Mouse (Mus musculus): ENCODE data around the gene Snph. TPM values are rescaled to one million over a fixed set of nuclear protein-coding genes. Genes with fewer than 3 reads are reported as not detected.

Gene Snph
- polyA plus RNA-seq, 1 experiment = 0.88 TPM

DNA sequence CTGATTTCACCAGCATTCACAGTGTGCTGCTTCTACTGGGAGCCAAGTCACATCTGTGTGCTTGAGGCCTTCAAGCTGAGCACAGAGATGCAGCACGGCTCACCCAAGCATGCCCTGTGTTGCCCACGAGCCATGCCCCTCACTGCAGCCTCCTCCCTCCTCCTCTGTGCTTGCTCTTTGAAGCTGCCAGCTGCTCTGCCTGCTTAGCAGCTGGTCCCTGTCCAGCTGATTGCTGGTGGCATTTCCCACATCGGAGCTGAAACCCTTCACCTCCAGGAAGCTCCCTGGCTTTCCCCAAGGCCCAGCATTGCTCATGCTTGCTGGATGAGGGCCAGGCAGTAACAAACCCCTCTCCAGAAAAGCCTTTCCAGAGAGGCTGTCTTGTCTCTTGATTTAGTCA is 22.4 kb downstream of the Snph start:
- Histone ChIP-seq H3K36me3 (ENCODE audit: control insufficient read depth, insufficient read depth, low read length, poor library complexity, severe bottlenecking) (no peaks in the 10 kb centered on the region), H3K27ac (ENCODE audit: insufficient read depth, low read length) (no peak overlapping the region), H3K27me3 (ENCODE audit: control insufficient read depth, insufficient read depth, low read length, poor library complexity, severe bottlenecking) (no peaks in the 10 kb centered on the region), H3K4me3 (ENCODE audit: low read depth, low read length) (no peak overlapping the region), H3K4me1 (ENCODE audit: control insufficient read depth, insufficient read depth, low read length) (no peaks in the 10 kb centered on the region), H3K9ac (ENCODE audit: low read depth, poor library complexity, severe bottlenecking) (no peak overlapping the region), H3K9me3 (replicated peaks; ENCODE audit: control insufficient read depth, insufficient read depth, low read length, poor library complexity, severe bottlenecking) (no peaks in the 10 kb centered on the region)
- TF ChIP-seq EP300 (IDR thresholded peaks at IDR 0.05; ENCODE audit: insufficient read depth, low read depth, low read length) (no peak), CTCF (IDR thresholded peaks at IDR 0.05; ENCODE audit: low read depth, low read length) (no peak), POLR2A (IDR thresholded peaks at IDR 0.05; ENCODE audit: insufficient read depth, low read length) (no peak)

DNA sequence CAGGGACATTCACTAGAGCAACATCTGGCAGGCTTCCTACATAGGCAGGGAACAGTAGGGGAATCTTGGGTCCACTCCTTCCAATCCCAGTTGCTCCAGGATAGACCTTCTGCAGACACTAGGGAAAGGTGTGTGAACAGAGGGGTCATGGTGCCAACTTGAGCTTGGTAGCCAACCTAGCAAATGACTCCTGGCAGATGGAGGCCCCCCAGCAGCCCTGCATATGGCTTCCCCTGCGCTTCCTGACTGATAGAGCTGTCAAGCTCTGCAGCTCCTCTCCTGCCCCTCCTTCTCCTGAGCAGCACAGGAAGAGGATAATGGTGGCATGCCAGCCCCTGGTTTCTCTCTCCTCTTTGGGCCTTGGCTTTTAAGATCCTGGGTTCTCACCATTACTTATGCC is 24.0 kb downstream of the Snph start:
- H3K36me3 ChIP-seq (ENCODE audit: control insufficient read depth, insufficient read depth, low read length, poor library complexity, severe bottlenecking) = no peaks in the 10 kb centered on the region
- no peaks in the 10 kb centered on the region for H3K9me3 ChIP-seq (replicated peaks; ENCODE audit: control insufficient read depth, insufficient read depth, low read length, poor library complexity, severe bottlenecking)
- no peaks in the 10 kb centered on the region for H3K27me3 ChIP-seq (ENCODE audit: control insufficient read depth, insufficient read depth, low read length, poor library complexity, severe bottlenecking)
- H3K9ac ChIP-seq (ENCODE audit: low read depth, poor library complexity, severe bottlenecking) = no peak overlapping the region
- no peaks in the 10 kb centered on the region for H3K4me1 ChIP-seq (ENCODE audit: control insufficient read depth, insufficient read depth, low read length)
- no peak overlapping the region for H3K4me3 ChIP-seq (ENCODE audit: low read depth, low read length)
- TF ChIP-seq EP300 (IDR thresholded peaks at IDR 0.05; ENCODE audit: insufficient read depth, low read depth, low read length) (no peak), POLR2A (IDR thresholded peaks at IDR 0.05; ENCODE audit: insufficient read depth, low read length) (no peak), CTCF (IDR thresholded peaks at IDR 0.05; ENCODE audit: low read depth, low read length) (no peak)
- no peak overlapping the region for H3K27ac ChIP-seq (ENCODE audit: insufficient read depth, low read length)

DNA sequence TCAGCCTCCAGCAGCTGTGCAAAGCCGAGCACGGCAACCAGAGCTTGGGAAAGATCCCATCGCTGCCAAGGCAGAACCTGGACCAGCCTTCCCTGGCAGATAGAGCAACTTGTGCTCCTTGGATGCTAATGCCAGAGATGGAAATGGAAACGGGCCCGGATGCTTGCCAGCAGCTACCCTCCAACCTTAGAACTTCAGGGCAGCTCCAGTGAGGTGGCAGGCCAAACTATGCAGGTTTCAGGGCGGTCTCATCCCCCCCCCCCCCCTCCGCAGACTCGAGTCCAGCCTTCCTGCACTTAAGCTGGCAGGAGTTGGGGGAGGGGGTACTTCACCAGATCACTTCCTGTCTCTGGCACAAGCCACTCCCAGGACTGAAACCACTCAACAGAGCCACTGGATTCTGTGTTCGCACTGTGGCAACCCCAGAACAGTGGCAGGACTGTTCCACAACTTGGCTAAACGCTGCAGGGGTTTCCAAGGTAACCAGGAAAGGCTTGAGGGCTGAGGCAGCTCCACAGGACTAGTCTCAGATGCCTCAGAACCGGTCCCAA is 26.9 kb downstream of the Snph start:
- H3K4me1 ChIP-seq (ENCODE audit: control insufficient read depth, insufficient read depth, low read length) = no peaks in the 10 kb centered on the region
- no peaks in the 10 kb centered on the region for H3K27me3 ChIP-seq (ENCODE audit: control insufficient read depth, insufficient read depth, low read length, poor library complexity, severe bottlenecking)
- no peak overlapping the region for H3K4me3 ChIP-seq (ENCODE audit: low read depth, low read length)
- no peaks in the 10 kb centered on the region for H3K36me3 ChIP-seq (ENCODE audit: control insufficient read depth, insufficient read depth, low read length, poor library complexity, severe bottlenecking)
- TF ChIP-seq EP300 (IDR thresholded peaks at IDR 0.05; ENCODE audit: insufficient read depth, low read depth, low read length) (no peak), CTCF (IDR thresholded peaks at IDR 0.05; ENCODE audit: low read depth, low read length) (no peak), POLR2A (IDR thresholded peaks at IDR 0.05; ENCODE audit: insufficient read depth, low read length) (no peak)
- H3K9me3 ChIP-seq (replicated peaks; ENCODE audit: control insufficient read depth, insufficient read depth, low read length, poor library complexity, severe bottlenecking) = no peaks in the 10 kb centered on the region
- H3K27ac ChIP-seq (ENCODE audit: insufficient read depth, low read length) = no peak overlapping the region
- no peak overlapping the region for H3K9ac ChIP-seq (ENCODE audit: low read depth, poor library complexity, severe bottlenecking)

DNA sequence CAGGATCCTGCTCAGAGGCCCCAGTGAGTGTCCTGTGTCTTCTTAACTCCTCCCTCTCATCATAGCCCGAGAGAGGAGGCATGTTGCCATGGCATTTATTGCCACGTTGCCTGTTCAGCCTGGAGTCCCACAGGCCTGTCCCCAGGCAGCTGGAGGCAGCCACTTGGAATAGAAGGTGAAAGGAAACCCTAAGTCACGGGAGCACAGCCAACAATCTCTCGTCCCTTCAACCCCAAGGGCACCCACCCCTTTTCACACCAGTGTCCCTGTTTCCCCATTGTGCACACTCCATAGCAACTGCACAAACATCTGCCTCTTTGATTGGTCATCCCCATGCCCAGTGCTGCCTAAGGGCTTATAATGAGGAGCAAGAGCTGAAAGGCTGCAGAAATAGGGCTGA is 28.8 kb downstream of the Snph start:
- Histone ChIP-seq H3K9me3 (replicated peaks; ENCODE audit: control insufficient read depth, insufficient read depth, low read length, poor library complexity, severe bottlenecking) (no peaks in the 10 kb centered on the region), H3K36me3 (ENCODE audit: control insufficient read depth, insufficient read depth, low read length, poor library complexity, severe bottlenecking) (no peaks in the 10 kb centered on the region), H3K4me3 (ENCODE audit: low read depth, low read length) (no peak overlapping the region), H3K9ac (ENCODE audit: low read depth, poor library complexity, severe bottlenecking) (no peak overlapping the region), H3K27ac (ENCODE audit: insufficient read depth, low read length) (no peak overlapping the region), H3K27me3 (ENCODE audit: control insufficient read depth, insufficient read depth, low read length, poor library complexity, severe bottlenecking) (no peaks in the 10 kb centered on the region), H3K4me1 (ENCODE audit: control insufficient read depth, insufficient read depth, low read length) (no peaks in the 10 kb centered on the region)
- no peak for TF ChIP-seq CTCF (IDR thresholded peaks at IDR 0.05; ENCODE audit: low read depth, low read length)

DNA sequence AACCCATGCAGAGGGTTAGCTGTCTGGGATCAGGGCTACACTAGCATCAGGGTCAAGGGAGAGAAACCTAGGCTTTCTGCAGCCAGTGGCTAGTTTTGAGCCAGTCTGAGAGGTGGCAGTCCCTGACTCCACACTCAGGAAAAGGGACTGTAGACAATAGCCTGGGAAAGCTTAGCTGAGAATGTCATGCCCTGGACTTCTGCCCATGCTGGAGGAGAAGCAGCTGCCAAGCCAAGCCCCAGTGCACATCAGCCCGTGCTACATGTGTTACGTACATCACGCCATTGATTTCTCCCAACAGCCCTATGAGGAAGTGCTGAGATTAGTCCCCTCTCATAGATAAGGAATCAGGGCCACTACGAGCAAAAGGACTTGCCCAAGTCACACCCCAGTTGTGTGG is 30.3 kb downstream of the Snph start:
- Histone ChIP-seq H3K9ac (ENCODE audit: low read depth, poor library complexity, severe bottlenecking) (no peak overlapping the region), H3K27ac (ENCODE audit: insufficient read depth, low read length) (no peak overlapping the region), H3K36me3 (ENCODE audit: control insufficient read depth, insufficient read depth, low read length, poor library complexity, severe bottlenecking) (no peaks in the 10 kb centered on the region), H3K4me1 (ENCODE audit: control insufficient read depth, insufficient read depth, low read length) (no peaks in the 10 kb centered on the region), H3K27me3 (ENCODE audit: control insufficient read depth, insufficient read depth, low read length, poor library complexity, severe bottlenecking) (no peaks in the 10 kb centered on the region), H3K4me3 (ENCODE audit: low read depth, low read length) (no peak overlapping the region), H3K9me3 (replicated peaks; ENCODE audit: control insufficient read depth, insufficient read depth, low read length, poor library complexity, severe bottlenecking) (no peaks in the 10 kb centered on the region)
- TF ChIP-seq EP300 (IDR thresholded peaks at IDR 0.05; ENCODE audit: insufficient read depth, low read depth, low read length) (no peak), CTCF (IDR thresholded peaks at IDR 0.05; ENCODE audit: low read depth, low read length) (no peak), POLR2A (IDR thresholded peaks at IDR 0.05; ENCODE audit: insufficient read depth, low read length) (no peak)

DNA sequence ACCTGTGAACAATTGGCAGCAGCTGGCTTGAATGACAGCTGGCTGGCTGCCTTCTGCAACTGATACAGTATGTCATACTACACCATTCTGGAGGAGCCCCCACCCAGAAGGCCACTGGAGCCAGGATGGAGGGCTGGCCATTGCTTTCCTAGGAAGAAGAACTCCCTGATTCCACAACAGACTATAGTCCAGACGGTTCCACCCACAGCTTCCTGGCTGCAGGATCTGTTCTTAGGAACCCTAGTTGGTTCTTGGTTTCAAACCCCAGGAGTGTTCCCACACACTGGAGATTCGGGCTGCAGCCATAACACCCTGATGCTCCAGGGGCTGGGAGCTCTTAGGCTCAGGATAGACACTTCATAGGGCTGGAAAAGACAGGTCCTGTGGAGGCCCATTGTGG is 34.3 kb downstream of the Snph start:
- H3K27ac ChIP-seq (ENCODE audit: insufficient read depth, low read length) = no peak overlapping the region
- TF ChIP-seq CTCF (IDR thresholded peaks at IDR 0.05; ENCODE audit: low read depth, low read length) = no peak
- TF ChIP-seq POLR2A (IDR thresholded peaks at IDR 0.05; ENCODE audit: insufficient read depth, low read length) = no peak
- no peak for TF ChIP-seq EP300 (IDR thresholded peaks at IDR 0.05; ENCODE audit: insufficient read depth, low read depth, low read length)
- H3K4me3 ChIP-seq (ENCODE audit: low read depth, low read length) = no peak overlapping the region
- no peaks in the 10 kb centered on the region for H3K36me3 ChIP-seq (ENCODE audit: control insufficient read depth, insufficient read depth, low read length, poor library complexity, severe bottlenecking)
- no peak overlapping the region for H3K9ac ChIP-seq (ENCODE audit: low read depth, poor library complexity, severe bottlenecking)
- H3K4me1 ChIP-seq (ENCODE audit: control insufficient read depth, insufficient read depth, low read length) = no peaks in the 10 kb centered on the region
- H3K27me3 ChIP-seq (ENCODE audit: control insufficient read depth, insufficient read depth, low read length, poor library complexity, severe bottlenecking) = no peaks in the 10 kb centered on the region
- no peaks in the 10 kb centered on the region for H3K9me3 ChIP-seq (replicated peaks; ENCODE audit: control insufficient read depth, insufficient read depth, low read length, poor library complexity, severe bottlenecking)
